Mouse (Mus musculus) MEL (cell line): ENCODE measurements around the gene 1700129C05Rik. TPM values are rescaled to one million over a fixed set of nuclear protein-coding genes. Genes with fewer than 3 reads are reported as not detected.
A peak's percentile ranks its signal among the peaks of the same experiment; 100 is the strongest.

Experiments used
- DNase-seq: peaks from one replicate; pipeline ENCODE4 v3.0.0; 2011; ENCODE audit warnings: low read depth, low spot score
- H3K27ac ChIP-seq: 2 replicates; pipeline ENCODE4 v1.5.1; 2012; ENCODE audit warnings: low read depth, mild to moderate bottlenecking, control low read depth, low read length, moderate library complexity; ENCODE audit not compliant: control insufficient read depth
- H3K27me3 ChIP-seq, 2 experiments: fragments of 150-350 bp in 1 of 2; sonication (generic) in 1 of 2; 2 replicates each; pipeline ENCODE4 v1.6.1; 2012; ENCODE audit warnings: low read length in 2 of 2, mild to moderate bottlenecking in 2 of 2, improper control_type of control experiment in 1 of 2, moderate library complexity in 1 of 2; ENCODE audit not compliant: insufficient read depth in 2 of 2, control insufficient read depth in 1 of 2
- H3K36me3 ChIP-seq, 2 experiments: 2 replicates each; pipeline ENCODE4 v1.6.1; 2012 to 2014; ENCODE audit warnings: low read length in 2 of 2, improper control_type of control experiment in 1 of 2, inconsistent platforms in 1 of 2, mild to moderate bottlenecking in 1 of 2; ENCODE audit not compliant: insufficient read depth in 2 of 2, control insufficient read depth in 1 of 2
- H3K4me1 ChIP-seq, 2 experiments: fragments of 150-350 bp in 1 of 2; sonication (generic) in 1 of 2; 2 replicates each; pipeline ENCODE4 v1.6.1; 2012; ENCODE audit warnings: low read length in 2 of 2, improper control_type of control experiment in 1 of 2, mild to moderate bottlenecking in 1 of 2; ENCODE audit not compliant: insufficient read depth in 2 of 2, control insufficient read depth in 1 of 2
- H3K4me3 ChIP-seq, 2 experiments: fragments of 150-350 bp in 1 of 2; sonication (generic) in 1 of 2; 2 replicates each; pipeline ENCODE4 v1.5.1; 2012; ENCODE audit warnings: low read depth in 2 of 2, low read length in 2 of 2, mild to moderate bottlenecking in 2 of 2, moderate library complexity in 2 of 2, control low read depth in 1 of 2, improper control_type of control experiment in 1 of 2; ENCODE audit not compliant: control insufficient read depth in 1 of 2, insufficient read depth in 1 of 2
- H3K79me2 ChIP-seq: 2 replicates; pipeline ENCODE4 v1.6.1; 2012; ENCODE audit warnings: mild to moderate bottlenecking, low read length, moderate library complexity; ENCODE audit not compliant: control insufficient read depth, poor library complexity, insufficient read depth
- H3K9ac ChIP-seq: 2 replicates; pipeline ENCODE4 v1.6.1; 2012; ENCODE audit warnings: low read depth, mild to moderate bottlenecking, control low read depth, low read length, moderate library complexity; ENCODE audit not compliant: control insufficient read depth, poor library complexity, severe bottlenecking
- H3K9me3 ChIP-seq: fragments of 150-350 bp; sonication (generic); replicated peaks from 2 replicates; pipeline ENCODE4 v1.6.1; 2012; ENCODE audit warnings: mild to moderate bottlenecking, low read length, improper control_type of control experiment, moderate library complexity; ENCODE audit not compliant: insufficient read depth
- BHLHE40 ChIP-seq: IDR thresholded peaks from 2 replicates; pipeline ENCODE4 v1.6.1; 2012; ENCODE audit warnings: low read depth, mild to moderate bottlenecking, inconsistent platforms, low read length, improper control_type of control experiment, borderline replicate concordance
- EP300 ChIP-seq, 2 experiments: IDR thresholded peaks; 2 replicates each; pipeline ENCODE4 v1.6.1; 2011; ENCODE audit warnings: improper control_type of control experiment in 2 of 2, low read length in 2 of 2, low read depth in 1 of 2, mild to moderate bottlenecking in 1 of 2
- ETS1 ChIP-seq: IDR thresholded peaks from 2 replicates; pipeline ENCODE4 v1.6.1; 2012; ENCODE audit warnings: low read depth, mild to moderate bottlenecking, inconsistent platforms, low read length, improper control_type of control experiment, moderate library complexity
- GATA1 ChIP-seq: IDR thresholded peaks from 2 replicates; pipeline ENCODE4 v1.6.1; 2011; ENCODE audit warnings: low read depth, low read length, improper control_type of control experiment
- JUND ChIP-seq: IDR thresholded peaks from 2 replicates; pipeline ENCODE4 v1.6.1; 2011; ENCODE audit warnings: low read depth, mild to moderate bottlenecking, improper control_type of control experiment, low read length
- KAT2A ChIP-seq: conservative IDR thresholded peaks from 2 replicates; pipeline ENCODE4 v1.6.1; 2012; ENCODE audit warnings: low read depth, low read length, improper control_type of control experiment, inconsistent platforms
- MXI1 ChIP-seq: IDR thresholded peaks from 2 replicates; pipeline ENCODE4 v1.6.1; 2011; ENCODE audit warnings: mild to moderate bottlenecking, low read depth, low read length, improper control_type of control experiment
- MYC ChIP-seq: IDR thresholded peaks from 2 replicates; pipeline ENCODE4 v1.6.1; 2011; ENCODE audit warnings: low read depth, mild to moderate bottlenecking, low read length, improper control_type of control experiment, moderate library complexity
- POLR2AphosphoS2 ChIP-seq: IDR thresholded peaks from 2 replicates; pipeline ENCODE4 v1.6.1; 2011; ENCODE audit warnings: low read length, improper control_type of control experiment
- POLR2AphosphoS5 ChIP-seq: IDR thresholded peaks from 2 replicates; pipeline ENCODE4 v1.6.1; 2012; ENCODE audit warnings: low read depth, borderline replicate concordance, mild to moderate bottlenecking, inconsistent platforms, low read length, moderate library complexity, mixed read lengths
- RAD21 ChIP-seq: IDR thresholded peaks from 2 replicates; pipeline ENCODE4 v1.6.1; 2011; ENCODE audit warnings: mild to moderate bottlenecking, low read depth, low read length, improper control_type of control experiment
- SMC3 ChIP-seq: IDR thresholded peaks from 2 replicates; pipeline ENCODE4 v1.6.1; 2011; ENCODE audit warnings: low read depth, low read length, improper control_type of control experiment
- TCF12 ChIP-seq: IDR thresholded peaks from 2 replicates; pipeline ENCODE4 v1.6.1; 2014; ENCODE audit warnings: low read depth, mild to moderate bottlenecking, inconsistent platforms, low read length, improper control_type of control experiment, moderate library complexity
- USF1 ChIP-seq: IDR thresholded peaks from 2 replicates; pipeline ENCODE4 v1.6.1; 2014; ENCODE audit warnings: low read depth, mild to moderate bottlenecking, inconsistent platforms, low read length, improper control_type of control experiment, moderate library complexity
- polyA plus RNA-seq, 2 experiments: library from polyadenylated mRNA; stranded (reverse) in 1 of 2; unstranded in 1 of 2; fragments of >175 nt in 1 of 2; fragments of >200 nt in 1 of 2; gene quantifications; 2 replicates each; pipeline versions ENCODE4 v1.2.1 to v1.2.4; 2012; ENCODE audit warnings: low replicate concordance in 2 of 2, low read depth in 1 of 2; ENCODE audit not compliant: insufficient read length in 2 of 2, insufficient read depth in 1 of 2, missing spikeins in 1 of 2
- total RNA-seq: library from RNA; depleted of rRNA; stranded (reverse); fragments of 300-350 nt; gene quantifications from 2 replicates; pipeline ENCODE4 v1.2.3, GENCODE M21; 2012

The 1700129C05Rik gene
- total and polyA plus RNA-seq, 3 experiments = not detected

DNA sequence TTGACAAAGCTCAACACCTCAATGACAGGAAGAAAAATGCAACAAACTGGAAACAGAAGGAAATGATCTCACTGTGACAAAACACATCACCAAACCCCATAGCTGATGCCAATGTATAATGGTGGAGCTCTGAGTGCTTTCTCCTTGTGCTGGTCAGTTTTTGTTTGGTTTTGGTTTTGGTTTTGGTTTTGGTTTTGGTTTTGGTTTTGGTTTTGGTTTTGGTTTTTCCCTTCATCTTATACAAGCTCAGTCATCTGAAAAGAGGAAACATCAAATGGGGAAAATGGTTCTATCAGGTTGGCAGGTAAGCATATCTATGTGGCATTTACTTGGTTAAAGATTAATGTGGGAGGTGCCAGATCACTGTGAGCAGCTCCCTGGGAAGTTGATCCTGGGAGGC lies 42.8 kb upstream of the 1700129C05Rik start:
- no peaks in the 10 kb centered on the region for H3K27me3 ChIP-seq
- TF ChIP-seq ETS1 = 0 out of 2 replicates have a peak, but pooled peaks have one; percentile 20
- no peak for TF ChIP-seq TCF12
- TF ChIP-seq, all 39 proteins: peak for 1
- H3K9ac ChIP-seq = no peak overlapping the region
- no peak for DNase-seq
- no peaks in the 10 kb centered on the region for H3K4me1 ChIP-seq
- H3K27ac ChIP-seq = no peak overlapping the region
- no peaks in the 10 kb centered on the region for H3K9me3 ChIP-seq
- no peaks in the 10 kb centered on the region for H3K79me2 ChIP-seq
- H3K36me3 ChIP-seq = no peaks in the 10 kb centered on the region
- no peak overlapping the region for H3K4me3 ChIP-seq

DNA sequence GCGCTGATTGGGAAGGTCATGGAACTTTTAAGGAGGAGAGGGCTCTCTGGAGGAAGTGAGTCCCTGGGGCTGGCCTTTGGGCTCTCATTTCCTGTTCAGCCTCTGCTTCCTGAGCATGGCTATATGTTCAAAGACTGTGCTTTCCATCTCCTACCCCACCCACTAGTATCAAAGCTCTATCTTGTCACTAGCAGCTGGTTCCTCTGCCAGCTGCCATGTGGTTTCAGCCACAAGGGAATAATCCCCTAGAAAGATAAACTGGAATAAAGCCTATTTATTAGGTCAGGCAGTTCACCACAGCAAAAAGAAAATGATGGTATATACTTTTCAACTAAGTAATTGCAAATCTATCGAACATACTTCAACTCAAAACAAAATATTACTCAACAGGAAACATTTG lies 40.0 kb upstream of the 1700129C05Rik start:
- H3K27me3 ChIP-seq = no peaks in the 10 kb centered on the region
- no peak overlapping the region for H3K9ac ChIP-seq
- H3K4me3 ChIP-seq = no peak overlapping the region
- no peaks in the 10 kb centered on the region for H3K4me1 ChIP-seq
- H3K79me2 ChIP-seq = no peaks in the 10 kb centered on the region
- no peaks in the 10 kb centered on the region for H3K36me3 ChIP-seq
- H3K9me3 ChIP-seq = no peaks in the 10 kb centered on the region
- no peak for TF ChIP-seq SMC3
- TF ChIP-seq ETS1 = peak; percentile 75; the same call in 1 of the 2 replicates
- TF ChIP-seq GATA1 = no peak
- TF ChIP-seq RAD21 = no peak
- no peak for DNase-seq
- H3K27ac ChIP-seq = no peak overlapping the region

DNA sequence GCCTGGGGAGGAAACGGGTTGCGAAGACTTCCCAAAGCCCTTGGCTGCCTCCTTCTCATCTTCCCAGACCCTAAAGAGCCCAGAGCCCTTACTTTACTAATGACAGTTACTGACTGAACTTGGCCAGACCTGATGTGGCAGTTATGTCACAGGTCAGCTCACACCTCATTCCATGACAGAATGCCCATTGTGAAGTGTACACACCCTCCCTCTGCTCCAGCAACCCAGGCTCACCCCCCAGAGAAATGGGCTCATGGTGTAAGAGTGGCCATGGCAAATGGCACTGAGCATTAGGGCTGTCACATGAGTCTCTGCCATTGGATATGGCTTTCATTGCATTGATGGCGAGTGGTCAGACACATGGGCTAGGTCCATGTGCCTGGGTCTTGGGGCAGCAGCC lies 36.0 kb upstream of the 1700129C05Rik start, which contains the start of gene Gm5142:
Gene Gm5142 (minus strand): TSS at position 101 of the 400 bp plus-strand sequence.
- H3K9me3 ChIP-seq = no peaks in the 10 kb centered on the region
- H3K79me2 ChIP-seq = no peaks in the 10 kb centered on the region
- H3K4me1 ChIP-seq = no peaks in the 10 kb centered on the region
- no peak for DNase-seq
- H3K27ac ChIP-seq = no peak within 1 kb of the TSS
- H3K36me3 ChIP-seq = no peaks in the 10 kb centered on the region
- TF ChIP-seq MXI1 (no peak), BHLHE40 (no peak), KAT2A (no peak), SMC3 (no peak), EP300 (IDR thresholded peaks at IDR 0.05; ENCODE audit: low read depth in 1 of 2, low read length in 2 of 2) (no peak), POLR2AphosphoS5 (no peak), POLR2AphosphoS2 (no peak), USF1 (no peak), GATA1 (no peak), ETS1 (no peak), JUND (no peak), MYC (no peak)
- H3K9ac ChIP-seq = no peak within 1 kb of the TSS
- H3K4me3 ChIP-seq = no peak within 1 kb of the TSS
- H3K27me3 ChIP-seq = no peaks in the 10 kb centered on the region
